Mouse (Mus musculus) cortical plate, adult 2 months (tissue): ENCODE measurements around the gene Pgm3.

Experiments used
- CTCF ChIP-seq: fragments of 200-500 bp; IDR thresholded peaks from 2 replicates; pipeline ENCODE4 v1.5.1; 2011; ENCODE audit warnings: mild to moderate bottlenecking, control low read depth, low read length; ENCODE audit not compliant: insufficient read depth; ENCODE audit errors: extremely low read depth
- POLR2A ChIP-seq: fragments of 200-500 bp; IDR thresholded peaks from 2 replicates; pipeline ENCODE4 v1.6.1; 2011; ENCODE audit warnings: mild to moderate bottlenecking, low read length, control low read depth; ENCODE audit not compliant: insufficient read depth; ENCODE audit errors: extremely low read depth

- no peak for TF ChIP-seq POLR2A
- no peak for TF ChIP-seq CTCF
Measured at GRCm38 (mm10) chr9:86612091-86612490, 40.4 kb upstream of the Pgm3 start.
